Mouse (Mus musculus): ENCODE measurements around the gene C8b.

GRCm38 (mm10) chr4:104817509-104817908, 51.4 kb downstream of the C8b start:
- TF ChIP-seq POLR2A (IDR thresholded peaks at IDR 0.05; ENCODE audit: extremely low read depth, insufficient read depth, low read length) (no peak), CTCF (IDR thresholded peaks at IDR 0.05; ENCODE audit: low read depth, low read length) (peak; percentile 47)

Measured in liver, adult 2 months (tissue).